Mouse (Mus musculus) hindlimb bud, embryonic 11.5 days (tissue): ENCODE results near the gene Plin3.

Source experiments
- DNase-seq: peaks from one replicate; pipeline ENCODE4 v3.0.0-alpha.2; 2012; ENCODE audit warnings: low read depth, low spot score; ENCODE audit errors: extremely low spot score

The Plin3 gene

GRCm38 (mm10) chr17:56255429-56255828, 37.2 kb downstream of the Plin3 start:
- DNase-seq, result no peak

- DNase-seq, result no peak
Measured at GRCm38 (mm10) chr17:56254695-56255094, 38.0 kb downstream of the Plin3 start.

GRCm38 (mm10) chr17:56251136-56251829, 41.4 kb downstream of the Plin3 start:
- no peak for DNase-seq

- DNase-seq, result no peak
Measured at GRCm38 (mm10) chr17:56245608-56246007, 47.1 kb downstream of the Plin3 start.

- peak; percentile 78 for DNase-seq
Measured at GRCm38 (mm10) chr17:56241541-56242401, 50.9 kb downstream of the Plin3 start.

- no peak for DNase-seq
Measured at GRCm38 (mm10) chr17:56233818-56234469, 58.7 kb downstream of the Plin3 start.

- no peak for DNase-seq
Measured at GRCm38 (mm10) chr17:56233389-56233788, 59.3 kb downstream of the Plin3 start.

- DNase-seq, result no peak
Measured at GRCm38 (mm10) chr17:56229943-56230342, 62.7 kb downstream of the Plin3 start.
